Mouse (Mus musculus) thymus, postnatal 25 days (tissue): Measurements from ENCODE around the gene Tcap.

Experiments
- DNase-seq: peaks from one replicate; pipeline ENCODE4 v3.0.0; 2022

The Tcap gene

DNA sequence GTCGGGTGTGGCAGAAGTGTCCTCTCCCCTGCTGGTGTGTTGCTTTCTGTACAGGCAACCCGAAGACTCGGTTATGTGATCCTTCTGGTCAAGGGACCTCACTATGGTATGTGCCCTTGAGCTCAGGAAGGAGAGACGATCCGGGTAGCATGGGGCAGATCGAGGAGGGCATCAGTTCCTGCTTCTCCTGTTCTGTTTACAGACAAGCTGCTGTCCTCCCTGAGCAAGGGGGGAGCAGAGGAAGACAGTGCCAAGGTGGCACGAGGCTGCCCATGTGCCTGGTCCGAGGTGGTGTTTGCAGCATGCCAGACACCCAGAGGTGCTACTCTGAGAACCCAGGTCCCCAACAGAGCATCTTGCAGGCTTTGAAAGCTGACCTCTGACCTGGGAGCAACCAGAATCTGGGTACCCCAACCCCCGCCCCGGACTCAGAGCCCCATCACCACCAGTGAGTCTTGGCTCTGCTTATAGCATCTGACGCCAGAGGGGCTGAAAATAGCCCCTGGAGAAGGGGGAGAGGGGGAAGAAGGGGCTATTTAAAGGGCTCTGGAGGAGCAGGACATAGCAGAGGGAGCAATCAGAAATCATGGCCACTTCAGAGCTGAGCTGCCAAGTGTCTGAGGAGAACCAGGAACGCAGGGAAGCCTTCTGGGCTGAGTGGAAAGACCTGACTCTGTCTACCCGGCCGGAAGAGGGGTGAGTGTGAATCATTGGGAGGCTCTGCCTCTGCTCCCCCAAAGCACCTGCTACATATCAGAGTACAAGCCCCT, at the start of gene Tcap:
Gene Tcap, plus strand, starts transcription at position 551 of the 770 bp plus-strand sequence.
- DNase-seq = no peak

DNA sequence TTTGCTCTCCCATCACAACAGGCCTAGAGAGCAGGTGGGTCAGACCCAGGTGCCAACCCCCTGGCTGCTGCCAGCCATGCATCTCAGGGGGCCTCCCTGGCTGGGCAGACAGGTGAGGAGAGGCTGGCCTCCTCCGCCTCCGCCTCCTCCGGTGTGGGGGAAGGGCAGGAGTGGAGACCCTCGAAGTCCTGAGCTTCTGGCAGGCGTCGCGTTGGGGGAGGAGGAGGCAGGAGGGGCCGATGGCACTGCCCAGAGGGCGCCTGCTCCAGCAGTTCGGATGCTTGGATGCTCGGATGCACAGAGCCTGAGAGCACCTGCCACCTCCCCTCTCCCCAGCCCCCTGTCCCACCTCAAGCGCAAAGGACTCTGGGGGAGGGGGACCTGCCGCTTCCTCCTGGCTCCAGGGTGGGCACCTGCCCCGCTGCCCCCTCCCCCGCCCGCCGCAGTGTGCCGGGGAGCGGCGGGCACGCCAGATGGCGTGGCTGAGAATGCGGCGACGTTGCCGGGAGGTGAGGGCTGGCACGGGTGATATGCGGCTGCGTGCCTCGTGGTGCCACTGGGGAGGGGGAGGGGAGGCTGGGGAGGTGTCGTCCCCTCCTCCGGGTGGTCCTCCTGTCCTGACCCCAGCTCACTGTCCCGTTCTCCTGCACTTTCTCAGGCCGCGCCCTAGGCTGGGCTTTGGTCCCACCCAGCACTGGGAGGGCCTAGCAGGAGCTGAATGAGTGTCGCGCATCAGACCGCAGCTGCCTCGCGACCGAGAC, 49.5 kb upstream of the Tcap start:
- DNase-seq = no peak

DNA sequence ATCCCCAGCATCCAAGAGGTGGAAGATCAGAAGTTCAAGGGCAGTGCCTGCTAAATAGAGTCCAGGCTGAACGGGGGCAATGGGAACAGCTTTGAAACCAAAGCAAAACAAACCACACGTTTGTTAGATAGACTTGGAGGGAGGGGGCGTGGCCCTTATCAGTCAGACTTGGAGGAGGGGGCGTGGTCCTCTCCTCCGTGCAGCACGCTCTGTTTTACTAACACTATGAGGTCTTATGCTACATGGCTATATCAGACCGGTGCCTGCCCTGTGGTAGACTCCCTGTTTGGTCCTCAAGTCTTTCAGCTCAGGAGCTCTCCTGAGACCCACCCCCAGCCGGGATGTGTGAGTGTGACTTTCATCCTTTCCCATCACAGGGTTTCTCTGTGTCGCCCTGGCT, 48.4 kb upstream of the Tcap start:
- DNase-seq = no peak

DNA sequence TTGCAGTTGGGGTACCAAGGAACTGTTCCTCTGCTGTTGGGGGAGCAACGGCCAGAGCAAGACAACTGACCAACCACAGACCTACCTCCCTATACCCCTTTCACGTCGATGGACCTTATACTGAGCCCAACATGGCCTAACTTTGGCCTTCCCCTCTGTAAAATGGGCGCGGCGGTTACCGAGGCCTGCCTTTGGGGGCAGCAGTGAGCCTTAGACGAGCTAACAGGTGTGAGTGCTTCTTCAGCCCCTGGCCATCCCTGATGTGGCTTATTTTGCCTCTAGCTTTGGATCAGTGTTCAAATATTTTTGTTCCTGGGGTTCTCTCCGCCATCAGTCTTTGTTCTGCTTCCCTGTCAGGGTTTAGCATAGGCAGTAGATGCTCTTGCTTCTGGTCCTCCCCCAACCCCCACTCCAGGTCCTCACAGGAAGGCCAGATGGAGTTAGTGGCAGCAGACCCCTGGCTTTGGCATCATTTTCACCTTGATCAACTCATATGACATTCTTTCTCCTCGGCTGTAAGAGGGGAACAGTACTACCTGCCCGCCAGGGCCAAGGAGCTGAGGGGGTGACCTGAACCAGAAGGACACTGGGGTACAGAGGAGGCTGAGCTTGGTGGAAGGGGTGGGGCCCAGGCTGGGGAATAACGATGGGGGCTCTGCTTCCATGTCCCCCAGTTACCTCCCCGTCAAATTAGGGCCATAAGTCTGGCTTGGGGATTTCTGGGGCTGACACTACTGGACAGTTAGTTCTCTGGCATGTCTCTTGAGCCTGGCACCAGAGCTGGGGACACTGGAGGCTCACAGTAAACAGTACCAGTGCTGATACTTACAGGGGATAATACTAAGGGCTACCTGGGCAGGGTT, 47.1 kb upstream of the Tcap start:
- no peak for DNase-seq

DNA sequence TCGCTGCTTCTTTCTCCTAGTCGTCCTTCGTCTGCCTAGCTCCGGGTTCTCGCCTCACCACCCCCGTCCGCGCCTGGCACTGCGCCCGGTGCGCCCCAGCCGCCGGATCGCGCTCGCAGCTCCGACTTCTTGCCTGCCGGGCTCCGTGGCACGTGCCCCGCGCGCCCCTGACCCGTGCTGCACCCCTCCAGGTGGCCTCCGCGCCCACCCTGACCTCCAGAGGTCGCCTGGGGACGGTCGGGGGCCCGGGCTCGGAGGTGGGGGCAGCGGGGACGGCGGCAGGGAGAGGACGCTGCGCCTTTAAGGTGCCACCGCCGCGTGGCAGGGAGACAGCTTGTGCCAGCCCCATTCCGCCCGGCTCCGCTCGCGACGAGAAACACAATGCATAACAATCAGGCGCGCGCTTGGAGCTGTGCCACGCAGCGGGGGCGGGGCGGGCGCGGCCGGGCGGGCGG, 45.1 kb upstream of the Tcap start:
- no peak for DNase-seq

DNA sequence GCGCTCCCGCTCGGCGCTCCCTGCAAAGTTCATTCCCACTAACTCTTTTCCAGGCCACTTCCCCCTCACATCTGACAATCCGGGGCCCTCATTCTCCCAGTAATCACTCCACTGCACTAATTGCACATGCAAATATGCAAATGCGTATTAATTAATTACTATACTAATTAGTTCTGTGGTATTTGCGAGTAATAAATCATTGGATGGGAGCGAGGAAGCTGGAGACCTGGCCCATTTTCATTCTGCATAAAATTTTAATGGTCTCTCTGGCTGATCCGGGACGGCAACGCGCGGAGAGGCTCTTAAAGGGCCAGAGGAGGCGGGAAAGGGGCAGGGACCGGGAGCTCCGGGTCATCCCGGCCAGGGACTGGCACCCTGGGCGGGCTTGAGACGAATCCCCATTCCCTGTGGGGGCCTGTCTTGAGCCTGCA, 44.5 kb upstream of the Tcap start:
- DNase-seq = no peak

DNA sequence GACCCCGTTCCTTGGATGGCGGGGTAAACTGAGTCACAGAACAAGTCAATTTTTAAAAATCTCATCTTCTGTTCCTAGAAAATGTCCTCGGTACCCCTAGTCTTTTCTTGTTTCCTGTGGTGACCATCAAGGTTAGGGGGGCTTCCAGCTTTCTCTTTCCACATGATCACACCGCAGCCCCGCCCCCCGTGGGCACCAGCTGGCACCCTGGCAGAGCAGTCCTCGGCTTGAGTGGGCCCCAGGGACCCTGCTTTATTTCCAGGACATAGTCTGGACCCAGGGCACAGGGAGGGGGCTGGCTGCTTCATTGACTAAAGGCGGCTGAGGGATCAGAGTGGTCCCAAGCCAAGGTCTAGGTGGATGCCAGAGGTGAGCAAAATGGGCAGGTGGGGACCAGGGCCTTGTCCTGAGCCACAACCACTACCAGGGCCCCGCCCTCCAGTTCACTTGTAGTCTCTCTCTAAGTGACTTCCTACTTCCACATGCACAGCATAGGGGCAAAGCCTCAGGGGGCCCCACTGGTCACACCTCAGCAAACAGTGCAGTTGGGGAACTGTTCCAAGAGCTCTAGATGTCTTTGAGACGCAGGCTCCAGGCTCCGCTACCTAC, 43.8 kb upstream of the Tcap start:
- no peak for DNase-seq

DNA sequence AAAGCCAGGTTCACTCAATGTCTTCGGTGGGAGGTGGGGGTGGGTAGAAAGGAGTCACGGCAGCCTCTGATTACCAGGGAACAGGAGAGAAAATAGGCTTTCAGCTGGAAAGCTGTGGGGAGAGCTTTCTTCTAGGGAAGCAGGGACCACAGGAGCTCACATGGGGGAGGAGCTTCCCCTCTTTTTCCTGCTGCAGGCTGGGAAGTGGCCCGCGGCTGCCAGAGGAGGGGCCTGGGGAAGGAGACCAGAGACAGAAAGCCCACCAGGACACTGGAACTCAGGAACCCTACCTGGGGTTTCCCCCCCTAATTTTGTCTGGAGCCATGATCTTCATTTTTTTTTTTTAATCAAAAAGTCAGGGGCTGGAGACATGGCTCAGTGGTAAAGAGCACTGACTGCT, 43.0 kb upstream of the Tcap start:
- no peak for DNase-seq

DNA sequence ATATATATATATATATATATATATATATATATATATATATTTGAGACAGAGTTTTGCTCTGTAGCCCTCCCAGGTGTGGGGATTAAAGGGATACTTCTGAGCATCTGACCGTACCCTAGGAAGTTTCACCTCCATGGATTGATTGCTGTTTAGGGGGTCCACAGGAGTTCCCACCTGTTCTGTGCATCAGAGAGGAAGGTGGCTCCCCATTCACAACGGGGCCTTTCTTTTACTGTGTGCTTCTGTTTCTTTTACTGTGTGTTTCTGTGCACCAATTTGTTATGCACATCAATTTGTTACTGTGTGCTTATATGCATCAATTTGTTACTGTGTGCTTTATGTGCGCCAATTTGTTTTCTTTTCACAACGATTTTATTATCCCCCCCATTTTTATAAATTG, 42.4 kb upstream of the Tcap start:
- DNase-seq = no peak

DNA sequence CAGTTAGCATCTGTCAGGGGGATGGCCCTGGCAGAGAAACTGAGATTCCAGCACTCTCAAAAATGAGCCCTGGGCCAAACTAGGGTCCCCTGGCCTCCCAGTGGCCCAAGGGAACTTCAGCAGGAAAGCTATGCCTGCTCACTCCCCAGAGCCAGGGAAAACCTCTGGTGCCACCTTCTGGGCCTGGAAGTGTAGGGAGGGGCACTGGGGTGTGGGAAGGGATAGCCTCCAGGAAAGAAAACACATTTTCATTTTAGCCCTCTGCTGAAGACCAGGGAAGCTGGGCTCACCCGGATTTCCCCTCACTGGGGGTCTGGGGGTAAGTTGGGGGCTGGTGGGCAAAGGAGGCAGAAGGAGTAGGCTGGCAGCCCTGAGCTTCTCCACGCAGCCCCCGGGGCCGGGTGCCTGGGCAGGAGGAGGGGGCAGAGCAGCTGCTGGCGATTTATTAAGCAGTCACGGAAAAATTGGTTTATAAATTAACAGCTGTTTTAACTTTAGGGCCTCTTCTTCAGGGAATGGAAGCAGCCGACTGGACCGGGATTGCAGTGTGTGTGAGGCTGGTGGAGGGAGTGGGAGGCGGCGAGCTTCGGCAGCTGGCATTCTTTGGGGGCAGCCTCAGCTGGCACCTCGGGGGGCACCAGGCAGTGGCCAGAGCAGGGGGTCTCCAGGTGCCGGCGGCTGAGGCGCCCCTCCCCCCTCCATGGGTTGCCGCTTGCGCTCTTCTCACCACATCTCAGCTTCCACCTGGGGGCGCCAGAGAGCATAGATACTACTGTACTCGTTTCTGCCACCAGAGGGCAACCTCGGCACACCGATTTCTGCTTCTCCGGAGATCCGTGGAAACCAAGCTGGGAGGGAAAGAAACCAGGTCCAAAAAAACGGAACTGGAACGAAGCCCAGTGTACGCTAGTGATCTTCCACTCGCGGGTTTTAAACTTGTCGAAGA, 41.3 kb upstream of the Tcap start:
- DNase-seq = peak; percentile 91

DNA sequence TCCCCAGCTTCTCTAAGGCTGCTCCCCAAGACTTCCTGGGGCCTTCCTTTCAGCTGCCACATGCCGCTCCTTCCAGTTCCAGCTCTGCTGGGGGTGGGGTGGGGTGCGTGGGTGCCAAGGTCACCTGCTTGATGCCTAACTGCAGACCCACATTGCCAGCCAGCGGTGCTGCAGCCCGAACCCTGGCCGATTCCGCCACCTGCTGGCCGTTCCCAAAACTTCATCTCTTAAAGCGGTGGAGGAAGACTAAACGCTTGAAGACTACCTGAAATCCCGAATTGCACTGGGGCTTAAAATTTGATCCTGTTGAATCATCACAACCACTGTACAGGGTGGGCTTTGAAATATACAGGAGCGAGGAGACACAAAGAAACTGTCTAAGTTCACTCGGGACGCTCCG, 38.4 kb upstream of the Tcap start:
- peak; percentile 86 for DNase-seq

DNA sequence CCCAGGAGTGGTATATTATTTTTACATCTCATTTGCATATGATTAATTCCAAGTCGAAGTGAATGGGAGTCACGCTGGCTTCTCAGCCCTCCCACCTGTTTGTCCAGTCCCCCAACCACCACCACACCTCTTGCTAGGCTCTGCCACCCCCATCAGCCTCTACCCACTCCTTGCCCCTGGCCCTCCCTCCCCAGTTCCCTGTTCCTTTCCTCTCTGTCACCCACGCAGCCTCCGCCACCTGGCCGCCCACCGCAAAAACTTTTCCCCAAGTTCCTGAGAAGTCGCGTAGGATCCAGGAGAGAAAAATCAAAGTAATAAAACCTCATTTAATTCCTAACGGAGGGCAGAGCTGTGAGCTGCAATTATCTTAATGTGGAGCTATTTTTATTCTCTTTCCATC, 37.4 kb upstream of the Tcap start:
- no peak for DNase-seq

DNA sequence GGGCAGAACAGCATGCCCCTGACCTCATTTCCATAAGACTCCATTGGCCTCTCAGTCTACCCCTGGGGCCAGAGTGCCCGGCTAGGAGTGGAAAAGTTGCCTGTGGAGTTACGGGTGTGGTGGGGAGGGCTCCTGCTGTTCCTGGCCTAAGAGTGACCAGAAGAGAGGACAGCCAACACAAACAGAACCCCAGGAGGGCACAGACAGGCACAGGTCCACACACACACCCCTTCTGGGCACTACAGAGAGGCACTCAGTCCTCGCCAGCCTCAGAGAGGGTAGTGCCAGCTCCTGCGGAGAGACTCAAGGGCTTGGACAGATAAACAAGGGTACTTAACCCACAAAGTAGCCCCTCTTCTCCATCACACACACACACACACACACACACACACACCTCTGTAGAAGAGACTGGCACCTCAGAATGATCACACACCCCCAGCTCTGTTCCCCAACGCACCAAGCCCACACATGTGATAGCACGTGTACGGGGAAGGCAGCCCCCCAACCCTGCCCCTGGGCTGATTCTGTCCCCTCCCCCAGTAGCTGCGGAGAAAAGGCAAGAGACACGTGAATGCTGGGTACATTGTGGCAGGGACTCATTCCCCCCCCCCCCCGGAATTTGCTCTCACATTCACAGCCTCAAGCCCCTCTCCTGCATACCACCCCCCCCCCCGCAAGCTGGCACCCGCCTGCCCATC, 36.1 kb upstream of the Tcap start:
- no peak for DNase-seq

DNA sequence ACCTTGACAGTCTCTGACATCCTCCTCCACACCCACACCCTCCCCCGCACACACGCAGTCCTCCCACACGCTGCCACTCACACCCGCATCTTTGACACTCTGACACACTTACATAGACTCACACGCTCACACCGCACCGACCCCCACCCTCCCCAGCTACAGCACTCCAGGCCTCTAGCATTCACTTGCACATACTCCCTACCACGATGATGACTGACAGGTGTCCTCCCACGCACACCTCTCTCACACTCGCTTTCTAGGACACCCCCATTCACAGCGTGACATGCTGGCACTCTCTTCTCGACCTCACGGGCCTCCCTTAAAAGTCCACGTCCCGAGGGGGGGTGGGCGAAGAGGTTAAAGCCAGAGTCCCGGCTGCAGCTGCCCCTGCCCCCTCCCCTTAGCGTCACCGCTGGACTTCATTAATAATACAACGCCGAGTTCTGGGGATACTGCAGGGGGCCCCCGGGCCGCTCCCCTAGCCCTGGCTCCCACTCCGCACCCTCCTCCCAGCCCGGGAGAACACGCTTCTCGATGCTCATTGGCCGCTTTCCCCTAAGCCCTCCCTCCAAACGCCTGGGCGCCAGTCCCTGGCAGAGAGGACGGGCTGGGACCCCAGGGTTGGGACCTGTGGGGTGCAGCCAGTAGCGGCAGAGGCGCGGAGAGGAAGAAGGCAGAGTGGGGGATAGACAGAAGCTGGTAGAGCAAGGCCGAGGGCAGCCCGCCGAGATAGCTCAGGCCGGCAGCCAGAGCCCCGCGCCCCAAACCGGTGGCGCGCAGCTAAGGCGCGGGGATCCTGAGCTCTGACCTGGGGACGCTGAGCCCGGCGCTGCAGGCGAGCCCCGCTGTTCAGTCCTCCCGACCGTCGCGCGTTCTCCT, 35.3 kb upstream of the Tcap start, which contains the start of gene Ppp1r1b:
Gene Ppp1r1b, plus strand, starts transcription at position 322 of the 879 bp plus-strand sequence.
- DNase-seq = peak; percentile 72

DNA sequence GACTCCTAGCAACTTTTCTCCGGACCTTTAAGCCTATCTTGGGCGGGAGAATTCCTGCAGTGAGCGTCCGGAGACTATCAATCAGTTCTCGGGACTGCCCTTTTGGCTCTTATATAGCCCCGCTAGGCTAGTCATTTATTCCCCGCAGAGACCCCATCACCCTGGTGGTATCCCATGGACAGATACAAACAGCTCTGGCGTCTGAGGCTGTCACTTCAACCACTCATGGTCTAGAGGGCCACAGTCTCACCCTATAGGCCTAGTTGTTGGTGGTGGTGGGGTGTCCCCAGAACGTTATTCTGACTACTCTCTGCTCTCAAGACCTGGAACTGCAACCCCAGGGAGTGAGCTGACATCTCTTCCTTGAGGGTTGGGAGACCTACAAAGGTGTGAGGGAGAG, 34.3 kb upstream of the Tcap start:
- no peak for DNase-seq

DNA sequence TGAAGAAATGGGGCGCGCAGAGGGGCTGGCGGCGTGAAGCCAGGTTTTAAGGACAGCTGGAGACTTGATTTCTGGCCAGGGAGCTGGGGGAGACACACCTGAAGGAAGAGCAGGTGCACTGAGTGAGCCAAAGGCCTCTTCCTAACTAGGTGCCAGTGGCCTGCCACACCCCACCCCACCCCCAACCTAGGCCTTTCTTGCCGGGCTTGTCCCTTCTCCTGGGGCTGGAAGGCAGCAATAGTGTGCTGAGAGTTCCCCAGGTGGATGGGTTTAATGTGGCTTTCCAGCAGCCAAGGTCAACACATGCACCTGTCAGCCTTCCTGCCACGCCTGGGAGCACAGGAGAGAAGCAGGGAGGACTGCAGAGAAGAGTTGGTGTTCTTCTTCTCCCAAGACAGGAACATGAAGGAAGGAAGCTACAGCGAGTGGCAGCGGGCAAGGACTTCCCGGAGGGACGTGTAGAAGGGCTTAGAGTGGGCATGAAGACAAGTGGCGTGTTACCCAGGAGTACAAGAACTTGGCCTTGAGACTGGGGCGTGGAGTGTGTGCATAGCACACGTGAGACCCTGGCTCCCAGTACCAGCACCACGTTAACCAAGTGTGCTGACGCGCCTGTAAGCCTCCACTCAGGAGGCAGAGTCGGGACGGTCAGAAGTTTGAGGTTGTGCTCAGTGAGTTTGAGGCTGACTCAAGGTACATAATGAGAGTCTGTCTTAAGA, 31.2 kb upstream of the Tcap start:
- no peak for DNase-seq

DNA sequence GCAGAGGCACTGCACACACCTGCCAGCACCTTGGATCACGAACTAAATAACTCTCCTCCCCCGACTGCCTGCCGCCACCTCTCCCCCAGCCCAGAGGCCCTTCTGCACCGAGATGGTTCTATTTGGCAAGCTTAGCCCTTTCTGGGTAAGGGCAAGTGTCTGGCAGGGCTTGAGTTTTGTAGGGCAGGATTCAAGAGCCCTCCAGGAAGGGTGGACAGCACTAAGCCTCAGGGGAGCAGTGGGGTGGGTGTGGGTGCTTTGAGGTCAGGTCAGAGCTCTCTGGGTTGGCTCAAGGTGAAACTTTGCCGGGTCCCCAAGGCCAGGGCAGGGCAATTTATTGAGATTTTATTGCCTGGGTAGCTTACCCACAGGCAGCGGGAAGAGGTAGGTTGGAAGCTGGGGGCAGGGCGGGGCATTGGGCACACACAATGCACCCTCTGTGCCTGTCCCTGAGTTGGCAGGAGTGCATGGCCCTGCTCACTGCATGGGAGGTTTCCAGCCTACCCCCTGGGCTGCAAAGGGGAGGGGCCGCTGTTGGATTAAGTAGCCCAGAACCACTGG, 29.9 kb upstream of the Tcap start:
- no peak for DNase-seq

DNA sequence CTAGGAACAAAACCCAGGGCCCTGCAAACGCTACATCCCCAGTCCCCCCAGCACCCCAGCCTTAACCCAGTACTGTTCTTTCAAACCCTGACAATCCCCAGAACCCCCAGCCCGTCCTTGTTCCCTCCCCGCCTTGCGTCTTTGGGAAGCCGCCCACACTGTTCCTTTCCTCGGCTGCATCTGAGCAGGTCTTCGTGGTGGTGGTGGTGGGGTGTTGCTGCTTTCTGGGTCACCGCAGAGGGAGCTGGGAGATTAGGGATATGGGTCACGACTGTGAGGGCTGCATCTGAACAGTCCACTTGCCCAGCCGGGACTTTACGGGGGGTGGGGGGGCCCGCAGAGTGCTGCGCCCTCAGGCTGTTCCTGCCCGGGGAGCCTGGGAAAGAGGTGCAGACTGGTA, 29.2 kb upstream of the Tcap start:
- DNase-seq = no peak

DNA sequence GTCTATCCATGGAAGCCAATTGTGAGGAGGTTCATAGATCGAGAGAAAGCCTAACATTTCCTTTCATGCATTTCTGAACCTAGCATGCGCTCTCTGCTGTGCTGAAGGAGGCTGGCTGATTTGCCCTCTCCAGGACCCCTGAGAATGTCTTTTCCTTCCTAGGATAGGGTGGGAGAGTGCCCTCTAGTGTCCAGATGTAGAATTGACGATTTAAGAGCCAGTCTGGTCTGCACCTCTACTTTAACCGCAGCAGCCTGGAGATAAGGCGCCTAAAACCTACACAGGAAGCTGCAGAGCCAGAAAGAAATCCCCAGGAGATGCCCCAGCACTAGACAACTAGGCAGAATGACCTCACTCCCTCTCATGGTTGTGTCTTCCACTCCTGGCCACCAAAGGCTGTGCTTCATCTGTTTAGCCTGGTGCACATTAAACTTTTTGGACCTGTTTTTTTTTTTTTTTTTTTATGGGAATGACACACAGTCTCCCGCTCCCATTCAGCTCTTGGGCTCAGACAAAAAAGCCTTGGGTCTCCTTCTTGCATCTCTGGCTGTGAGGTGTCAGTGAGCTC, 27.8 kb upstream of the Tcap start:
- DNase-seq = peak; percentile 71
